Mouse (Mus musculus) kidney, embryonic 16.5 days (tissue): ENCODE data around the gene Jak1. TPM values are rescaled to one million over a fixed set of nuclear protein-coding genes. Genes with fewer than 3 reads are reported as not detected.

Source experiments
- ATAC-seq: fragments of 200-750 bp; cut with Nextera tagmentation; 2 replicates; pipeline ENCODE4 v1.8.0; 2017; ENCODE audit warnings: moderate TSS enrichment; ENCODE audit not compliant: low FRiP score, low TSS enrichment
- H3K27ac ChIP-seq: fragments of 300-500 bp; sonication (generic); 2 replicates; pipeline ENCODE4 v1.5.1; 2014; ENCODE audit warnings: low read length
- H3K27me3 ChIP-seq: fragments of 300-500 bp; sonication (generic); 2 replicates; pipeline ENCODE4 v1.6.1; 2014; ENCODE audit warnings: low read length, control low read depth, mixed read lengths; ENCODE audit not compliant: insufficient read depth
- H3K36me3 ChIP-seq: fragments of 300-500 bp; sonication (generic); 2 replicates; pipeline ENCODE4 v1.6.1; 2014; ENCODE audit warnings: low read length, control low read depth, mixed read lengths; ENCODE audit not compliant: insufficient read depth
- H3K4me1 ChIP-seq: fragments of 300-500 bp; sonication (generic); 2 replicates; pipeline ENCODE4 v1.6.1; 2014; ENCODE audit warnings: low read length, control low read depth, mixed read lengths; ENCODE audit not compliant: insufficient read depth
- H3K4me2 ChIP-seq: fragments of 300-500 bp; sonication (generic); replicated peaks from 2 replicates; pipeline ENCODE4 v1.6.1; 2014; ENCODE audit warnings: low read depth, low read length
- H3K4me3 ChIP-seq: fragments of 300-500 bp; sonication (generic); 2 replicates; pipeline ENCODE4 v1.5.1; 2014; ENCODE audit warnings: mild to moderate bottlenecking, low read length
- H3K9ac ChIP-seq: fragments of 300-500 bp; sonication (generic); replicated peaks from 2 replicates; pipeline ENCODE4 v1.6.1; 2014; ENCODE audit warnings: low read length
- H3K9me3 ChIP-seq: fragments of 300-500 bp; sonication (generic); 2 replicates; pipeline ENCODE4 v1.6.1; 2016; ENCODE audit warnings: low read length, control low read depth
- WGBS: fragments of 180-500 bp; shearing (Covaris S2); extraction: QIAGEN DNeasy Blood & Tissue Kit; methylation state at CpG from one replicate; pipeline ENCODE4 v1.1.7; 2014; 5-methylcytosine and 5-hydroxymethylcytosine counted together
- polyA plus RNA-seq: library from polyadenylated mRNA; unstranded; fragments of >200 nt; fragmentation: Nextera tagmentation; extraction: Ambion mirVana; gene quantifications from 2 replicates; pipeline ENCODE4 v1.2.1, GENCODE M21; 2015

Jak1 gene
- polyA plus RNA-seq, 1 experiment from 2014 or later: 104 TPM

DNA sequence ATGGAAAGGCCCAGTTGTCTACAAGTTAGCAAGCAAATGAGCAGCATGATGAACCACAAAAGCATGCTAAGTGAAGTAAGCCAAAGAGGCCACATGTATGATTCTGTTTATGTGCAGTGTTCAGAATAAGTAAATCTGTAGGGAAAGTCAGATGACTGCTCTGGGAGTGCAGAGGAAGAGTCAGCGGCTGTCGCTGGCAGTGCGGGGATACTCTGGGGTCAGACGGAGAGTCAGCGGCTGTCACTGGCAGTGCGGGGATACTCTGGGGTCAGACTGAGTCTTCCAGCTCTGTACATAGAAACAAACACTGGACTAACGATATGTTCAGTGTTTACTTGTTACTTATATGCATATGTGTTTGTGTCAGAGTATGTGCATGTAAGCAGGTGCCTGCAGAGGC lies 120.3 kb downstream of the Jak1 start:
- H3K27ac ChIP-seq: no peak overlapping the region
- no peaks in the 10 kb centered on the region for H3K9me3 ChIP-seq
- 80% methylated on average over 7 of the region's 7 CpGs for WGBS
- no peak overlapping the region for H3K9ac ChIP-seq
- no peak for ATAC-seq
- no peak overlapping the region for H3K4me3 ChIP-seq
- no peaks in the 10 kb centered on the region for H3K4me1 ChIP-seq
- no peaks in the 10 kb centered on the region for H3K27me3 ChIP-seq
- H3K4me2 ChIP-seq: no peak overlapping the region
- peaks cover 4% of the 10 kb centered on the region; the same call in 1 of the 2 replicates for H3K36me3 ChIP-seq

DNA sequence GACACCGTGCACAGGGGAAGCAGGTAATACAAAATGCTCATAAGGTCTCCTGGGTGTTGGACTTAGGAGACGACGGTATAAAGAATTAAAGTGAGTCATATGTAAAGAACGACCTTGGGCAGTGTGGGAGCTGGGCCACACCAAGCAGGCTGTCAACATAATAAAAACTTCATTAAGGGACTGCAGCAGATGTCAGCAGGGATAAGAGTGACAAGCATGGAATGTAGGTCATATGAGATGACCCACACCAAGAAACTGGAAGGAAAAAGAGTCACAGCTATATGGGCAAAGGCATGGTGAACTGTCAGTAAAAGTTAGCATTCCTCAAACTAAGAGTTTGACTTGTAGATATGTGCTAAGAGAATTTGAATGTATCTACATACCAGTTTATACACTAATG lies 120.7 kb downstream of the Jak1 start:
- Histone ChIP-seq H3K4me3 (no peak overlapping the region), H3K9ac (no peak overlapping the region), H3K4me2 (no peak overlapping the region), H3K36me3 (peaks cover 4% of the 10 kb centered on the region; the same call in 1 of the 2 replicates), H3K4me1 (no peaks in the 10 kb centered on the region), H3K27ac (no peak overlapping the region), H3K27me3 (no peaks in the 10 kb centered on the region), H3K9me3 (no peaks in the 10 kb centered on the region)
- WGBS: 68% methylated on average over 4 of the region's 4 CpGs
- ATAC-seq: no peak

DNA sequence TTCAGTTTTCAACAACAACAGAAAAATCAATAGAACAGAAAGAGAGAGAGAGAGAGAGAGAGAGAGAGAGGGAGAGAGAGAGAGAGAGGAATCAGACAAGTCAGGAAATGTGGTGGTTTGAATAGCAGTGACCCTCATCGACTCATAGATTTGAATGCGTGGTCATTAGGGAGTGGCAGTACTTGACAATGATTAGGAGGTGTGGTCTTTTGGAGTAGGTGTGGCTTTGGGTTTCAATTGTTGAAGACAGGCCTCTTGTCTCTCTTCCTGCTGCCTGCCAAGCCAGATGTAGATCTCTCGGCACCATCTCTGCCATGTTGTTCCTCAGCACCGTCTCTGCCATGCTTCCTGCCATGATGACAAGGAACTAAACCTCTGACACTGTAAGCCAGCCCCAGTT lies 121.2 kb downstream of the Jak1 start:
- no peak overlapping the region for H3K27ac ChIP-seq
- no peak overlapping the region for H3K9ac ChIP-seq
- H3K4me1 ChIP-seq: no peaks in the 10 kb centered on the region
- H3K4me3 ChIP-seq: no peak overlapping the region
- no peaks in the 10 kb centered on the region for H3K9me3 ChIP-seq
- H3K4me2 ChIP-seq: no peak overlapping the region
- H3K36me3 ChIP-seq: peaks cover 4% of the 10 kb centered on the region; the same call in 1 of the 2 replicates
- 69% methylated on average over 4 of the region's 4 CpGs for WGBS
- no peaks in the 10 kb centered on the region for H3K27me3 ChIP-seq
- ATAC-seq: no peak

DNA sequence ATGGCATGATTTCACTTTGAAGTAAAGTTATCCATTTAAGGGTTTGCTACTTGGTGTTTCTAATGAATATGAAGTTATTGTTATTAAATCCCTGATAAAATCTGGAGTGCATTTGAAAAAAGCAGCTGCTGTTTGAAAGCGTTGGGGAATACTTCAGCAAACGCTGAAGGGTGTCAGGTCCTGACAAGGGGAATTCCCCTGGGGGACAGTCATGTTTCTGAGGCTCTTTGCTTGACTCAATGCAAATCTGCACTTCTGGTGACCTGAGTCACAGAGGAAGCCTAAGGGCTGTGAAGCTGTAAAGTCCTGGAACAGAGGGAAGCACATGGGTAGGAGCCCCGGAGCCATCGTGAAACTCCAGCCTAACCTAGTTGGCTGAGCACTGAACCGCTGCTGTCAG lies 123.3 kb downstream of the Jak1 start:
- WGBS: 79% methylated on average over 5 of the region's 5 CpGs
- ATAC-seq: no peak
- no peaks in the 10 kb centered on the region for H3K9me3 ChIP-seq

DNA sequence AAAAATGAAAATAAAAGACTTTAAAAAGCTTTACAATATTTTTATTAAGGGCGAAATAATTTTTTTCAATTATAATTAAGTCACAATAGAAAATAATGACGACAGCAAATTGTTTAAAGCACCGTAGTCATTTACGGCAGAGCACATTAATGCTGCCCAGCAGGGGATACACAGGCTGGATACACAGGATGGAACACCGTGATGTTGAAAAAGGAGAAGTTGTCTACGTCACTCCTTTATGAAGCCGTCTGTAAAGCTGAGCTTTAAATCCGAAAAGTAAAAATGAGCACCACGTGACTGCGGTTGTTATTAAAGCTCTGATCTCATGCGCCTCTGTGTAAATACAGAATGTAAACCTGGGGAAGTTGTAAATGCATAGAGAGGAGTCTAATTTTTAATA lies 127.1 kb downstream of the Jak1 start:
- Histone ChIP-seq H3K4me3 (no peak overlapping the region), H3K9ac (no peak overlapping the region), H3K4me2 (no peak overlapping the region), H3K27ac (no peak overlapping the region), H3K9me3 (no peaks in the 10 kb centered on the region), H3K27me3 (no peaks in the 10 kb centered on the region), H3K4me1 (no peaks in the 10 kb centered on the region), H3K36me3 (no peaks in the 10 kb centered on the region)
- no peak for ATAC-seq
- 92% methylated on average over 11 of the region's 11 CpGs for WGBS

More for the DNA sequence above, 123.3 kb downstream of the Jak1 start:
- Histone ChIP-seq H3K4me1 (no peaks in the 10 kb centered on the region), H3K4me3 (no peak overlapping the region), H3K4me2 (no peak overlapping the region), H3K9ac (no peak overlapping the region), H3K36me3 (no peaks in the 10 kb centered on the region), H3K27ac (no peak overlapping the region), H3K27me3 (no peaks in the 10 kb centered on the region)

DNA sequence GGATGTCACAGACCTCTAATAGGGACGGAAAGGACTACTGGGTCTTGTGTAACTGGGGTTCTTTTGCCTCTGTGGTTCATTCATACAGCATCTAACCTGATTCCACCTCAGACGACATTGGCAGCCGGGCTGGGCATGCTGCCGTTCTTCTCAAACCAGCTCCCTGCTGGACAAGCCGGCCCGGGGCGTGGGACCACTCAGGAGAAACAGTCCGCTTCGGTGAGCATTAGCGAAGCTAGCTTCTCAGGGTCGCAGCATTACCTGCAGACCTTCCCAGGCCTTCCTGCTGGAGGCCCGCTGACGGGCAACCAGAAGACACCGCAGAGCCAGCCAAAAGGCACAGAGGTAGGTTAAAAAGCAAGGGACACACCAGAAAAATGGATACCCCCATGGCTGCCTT lies 129.2 kb downstream of the Jak1 start:
- no peaks in the 10 kb centered on the region for H3K27me3 ChIP-seq
- H3K4me2 ChIP-seq: no peak overlapping the region
- no peaks in the 10 kb centered on the region for H3K9me3 ChIP-seq
- no peak overlapping the region for H3K9ac ChIP-seq
- no peak for ATAC-seq
- 87% methylated on average over 14 of the region's 14 CpGs for WGBS
- H3K4me3 ChIP-seq: no peak overlapping the region
- H3K4me1 ChIP-seq: no peaks in the 10 kb centered on the region
- no peaks in the 10 kb centered on the region; the same call in 1 of the 2 replicates for H3K36me3 ChIP-seq
- no peak overlapping the region for H3K27ac ChIP-seq

DNA sequence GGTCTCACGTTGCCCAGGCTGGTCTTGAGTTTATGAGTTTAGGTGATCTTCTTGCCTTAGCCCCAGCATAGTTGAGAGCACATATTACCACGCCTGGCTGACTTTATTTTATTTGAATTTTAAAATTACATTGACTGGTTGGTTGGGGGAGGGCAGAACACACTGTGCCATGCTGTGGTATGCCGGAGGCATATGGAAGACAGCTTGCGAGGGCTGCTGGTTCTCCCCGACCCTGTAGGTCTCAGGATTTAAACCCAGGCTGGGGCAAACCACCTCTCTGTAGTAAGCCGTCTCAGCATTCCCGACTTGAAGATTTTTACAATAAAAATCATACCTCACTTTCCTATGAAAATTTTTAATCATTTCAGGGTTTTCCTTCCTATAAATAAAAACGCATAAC lies 130.1 kb downstream of the Jak1 start:
- Histone ChIP-seq H3K4me2 (no peak overlapping the region), H3K27ac (no peak overlapping the region), H3K4me3 (no peak overlapping the region), H3K9ac (no peak overlapping the region), H3K4me1 (no peaks in the 10 kb centered on the region), H3K9me3 (no peaks in the 10 kb centered on the region), H3K36me3 (peaks cover 3% of the 10 kb centered on the region; the same call in 1 of the 2 replicates), H3K27me3 (no peaks in the 10 kb centered on the region)
- 79% methylated on average over 8 of the region's 8 CpGs for WGBS
- no peak for ATAC-seq

DNA sequence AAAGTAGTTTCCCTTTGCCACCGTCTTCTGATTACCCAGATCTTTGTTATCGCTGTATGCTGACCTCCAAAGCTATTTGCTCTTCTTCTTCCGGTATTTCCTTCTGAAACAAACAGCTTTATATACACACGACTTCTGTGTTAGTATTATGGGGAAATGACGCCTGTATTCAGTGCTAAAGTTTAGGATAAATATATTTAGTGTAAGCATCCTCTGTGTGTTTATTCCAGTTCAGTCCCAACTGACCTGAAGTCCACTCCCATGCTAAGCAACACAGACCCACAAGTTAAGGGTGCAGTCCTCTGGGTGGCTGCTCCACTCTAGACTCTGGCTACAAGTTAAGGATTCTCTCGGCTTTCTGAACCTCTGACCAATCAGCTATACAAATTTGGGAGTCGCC lies 144.1 kb downstream of the Jak1 start:
- peaks cover 5% of the 10 kb centered on the region; the same call in 1 of the 2 replicates for H3K4me1 ChIP-seq
- H3K9ac ChIP-seq: no peak overlapping the region
- H3K9me3 ChIP-seq: no peaks in the 10 kb centered on the region
- H3K4me3 ChIP-seq: no peak overlapping the region
- peaks cover 19% of the 10 kb centered on the region for H3K36me3 ChIP-seq
- ATAC-seq: no peak
- WGBS: 91% methylated on average over 7 of the region's 7 CpGs
- H3K27ac ChIP-seq: no peak overlapping the region
- no peak overlapping the region for H3K4me2 ChIP-seq
- H3K27me3 ChIP-seq: no peaks in the 10 kb centered on the region

DNA sequence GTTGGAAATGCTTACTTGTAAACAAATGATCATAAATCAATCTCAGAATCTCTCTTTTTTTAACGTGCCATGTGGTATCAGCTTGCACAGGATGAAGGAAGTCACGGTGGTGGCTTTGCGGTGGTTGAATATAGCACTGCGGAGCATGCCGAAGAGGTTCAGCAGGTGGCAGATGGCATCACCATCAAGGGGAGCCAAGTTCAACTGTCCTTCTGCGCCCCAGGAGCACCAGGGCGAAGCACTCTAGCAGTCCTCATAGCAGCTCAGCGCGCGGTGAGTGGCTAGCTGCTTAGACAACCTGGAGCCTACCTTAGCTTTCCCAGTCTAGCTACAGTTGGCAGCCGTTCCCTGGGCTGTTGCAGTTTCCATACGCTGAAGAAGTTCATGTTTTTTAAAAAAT lies 158.0 kb downstream of the Jak1 start:
- Histone ChIP-seq H3K9ac (no peak overlapping the region), H3K36me3 (peaks cover 23% of the 10 kb centered on the region), H3K27me3 (no peaks in the 10 kb centered on the region), H3K4me2 (no peak overlapping the region), H3K4me3 (no peak overlapping the region), H3K27ac (no peak overlapping the region), H3K4me1 (no peaks in the 10 kb centered on the region), H3K9me3 (peaks cover 20% of the 10 kb centered on the region)
- no peak for ATAC-seq
- 73% methylated on average over 12 of the region's 12 CpGs for WGBS
